Mouse (Mus musculus) embryonic fibroblast, embryonic 13.5 days (primary cell): ENCODE data around the gene Galnt17.

Source experiments
- CTCF ChIP-seq: IDR thresholded peaks from 2 replicates; pipeline ENCODE4 v1.5.1; 2011; ENCODE audit warnings: mild to moderate bottlenecking, control low read depth, low read length, moderate library complexity, borderline replicate concordance; ENCODE audit not compliant: insufficient read depth
- POLR2A ChIP-seq: IDR thresholded peaks from 2 replicates; pipeline ENCODE4 v1.6.1; 2011; ENCODE audit warnings: low read depth, mild to moderate bottlenecking, control low read depth, low read length, moderate library complexity

DNA sequence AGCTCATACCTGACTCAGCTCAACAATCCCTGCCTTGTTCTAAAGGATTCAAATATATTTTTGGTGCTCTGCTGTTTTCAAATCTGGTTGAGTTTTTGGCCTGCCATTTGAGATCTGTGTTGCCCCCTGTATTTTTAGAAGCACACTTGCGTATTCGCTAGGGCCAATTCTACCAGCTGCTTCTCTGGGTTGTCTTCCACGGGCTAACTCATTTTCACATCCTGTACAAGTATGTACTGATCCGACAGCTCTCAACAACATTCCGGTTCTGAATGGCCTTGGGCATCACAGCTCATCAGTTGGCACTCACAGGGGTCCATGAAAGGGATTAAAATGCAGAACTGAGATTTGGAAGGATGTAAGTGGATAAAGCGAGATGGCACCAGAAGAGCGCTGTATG, 382.6 kb downstream of the Galnt17 start:
- TF ChIP-seq CTCF: no peak
- no peak for TF ChIP-seq POLR2A
